Mouse (Mus musculus) c-Kit-positive CD71-positive TER-119-negative erythroid progenitor cells, embryonic 14.5 days (primary cell): ENCODE measurements around the gene Ascc1.

Source experiments
- DNase-seq: peaks from one replicate; pipeline ENCODE4 v3.0.0-alpha.2; 2013; ENCODE audit warnings: low read depth

Gene Ascc1

DNA sequence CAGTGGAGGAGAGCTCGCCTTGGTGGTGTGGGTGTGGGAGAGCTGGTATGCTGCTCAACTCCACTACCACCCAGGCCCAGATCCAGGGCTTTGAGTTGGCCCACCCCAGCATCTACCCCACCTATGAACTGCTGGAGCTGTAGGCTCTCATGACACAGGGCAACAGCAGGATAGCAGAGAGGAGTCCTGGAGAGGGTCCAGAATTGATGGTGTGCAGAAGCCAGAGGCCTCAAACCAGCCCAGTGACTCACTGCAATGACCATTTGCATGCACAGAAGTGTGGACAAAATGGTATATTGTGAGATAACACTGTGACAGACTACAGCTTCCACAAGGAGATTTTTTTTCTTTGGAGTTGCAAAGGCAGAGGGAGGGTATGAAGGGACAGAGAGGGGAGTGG lies 21.1 kb downstream of the Ascc1 start:
- DNase-seq: no peak

DNA sequence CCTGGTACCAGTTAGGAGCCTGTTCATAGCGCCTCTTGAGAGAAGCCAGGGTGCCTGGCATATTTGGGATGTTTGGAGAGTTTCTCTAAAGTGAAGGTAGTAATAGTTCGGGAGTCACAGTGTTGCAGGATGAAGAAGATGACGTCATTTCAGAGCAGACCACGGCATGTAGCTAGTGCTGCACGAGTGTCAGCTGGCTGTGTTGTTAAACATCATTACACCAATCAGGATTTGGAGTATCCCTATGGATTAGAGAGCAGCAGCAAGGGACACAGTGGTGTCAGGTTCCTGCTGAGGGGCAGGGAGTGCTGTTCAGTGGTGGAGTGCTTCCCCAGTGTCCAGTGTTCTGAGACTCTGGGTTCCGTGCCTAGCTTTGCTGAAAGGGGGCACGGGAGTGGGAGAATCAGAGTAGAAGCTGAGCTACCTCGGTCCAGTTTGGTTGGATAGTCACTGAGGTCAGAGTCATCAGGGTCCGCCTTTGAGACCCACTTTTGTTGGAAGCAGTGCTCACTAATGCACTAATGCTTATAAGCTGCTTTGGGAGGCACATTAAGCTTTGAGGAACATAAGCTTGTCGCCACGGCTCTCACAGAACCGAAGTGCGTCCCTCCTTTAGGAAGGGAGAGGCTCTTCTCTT lies 24.3 kb downstream of the Ascc1 start:
- no peak for DNase-seq

DNA sequence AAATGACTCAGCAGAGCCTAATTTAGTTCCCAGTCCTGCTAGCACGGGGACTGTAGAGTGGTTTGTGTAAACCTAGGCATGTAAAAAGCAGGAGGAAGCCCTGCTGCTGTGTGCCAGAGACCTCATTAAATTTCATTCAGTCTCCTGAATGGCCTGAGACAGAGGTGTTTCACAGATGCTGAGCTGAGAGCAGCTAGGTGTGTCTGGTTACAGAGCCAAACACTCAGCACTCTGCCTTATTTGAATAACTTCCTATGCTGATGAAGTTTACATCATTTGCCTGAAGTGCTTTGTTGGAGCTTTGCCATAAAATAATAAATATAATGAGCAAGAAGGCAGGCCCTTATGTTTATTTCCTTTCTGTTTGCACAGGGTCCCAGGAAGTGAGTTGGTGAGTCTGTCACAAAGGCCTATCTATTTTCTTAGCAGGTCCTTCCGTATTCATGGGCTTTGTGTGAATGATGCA lies 25.0 kb downstream of the Ascc1 start:
- DNase-seq: no peak

DNA sequence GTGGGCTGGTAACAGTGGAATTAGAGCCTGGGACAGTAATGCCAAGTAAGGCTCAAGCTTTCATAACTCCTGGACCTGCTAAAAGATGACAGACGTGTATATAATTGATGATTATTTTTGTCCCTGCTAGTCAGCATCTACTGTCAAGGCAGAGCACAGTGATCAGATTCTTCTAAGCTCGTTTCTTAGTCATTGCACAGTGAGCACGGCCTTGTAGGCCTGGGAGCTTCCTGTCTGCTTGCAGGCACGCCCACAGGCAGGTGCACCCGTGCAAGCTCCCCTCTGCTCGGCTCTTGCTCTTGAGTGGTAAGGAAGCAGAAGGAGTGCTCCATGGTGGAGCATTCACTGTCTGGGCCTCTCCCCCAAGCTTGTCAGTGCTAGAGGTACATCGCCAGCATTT lies 25.6 kb downstream of the Ascc1 start:
- DNase-seq: no peak

DNA sequence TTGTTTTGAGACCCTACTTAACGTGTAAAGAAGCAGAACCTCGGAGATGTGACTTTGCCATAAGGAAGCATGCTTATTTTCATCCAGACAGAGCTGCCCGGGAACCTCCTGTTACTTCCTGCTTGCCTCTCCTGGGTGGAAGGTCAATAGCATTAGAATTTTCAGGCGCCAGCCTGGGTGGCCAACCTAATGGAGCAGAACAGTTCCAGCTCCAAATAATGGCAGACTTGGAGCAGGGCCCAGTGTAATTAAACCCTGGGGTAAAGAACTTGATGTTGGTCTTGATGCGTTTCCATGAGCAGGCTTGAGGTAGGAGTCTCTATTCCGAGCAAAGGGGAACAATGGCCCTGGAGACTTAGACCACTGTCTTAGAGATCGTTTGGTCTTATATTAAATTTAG lies 26.4 kb downstream of the Ascc1 start:
- no peak for DNase-seq

DNA sequence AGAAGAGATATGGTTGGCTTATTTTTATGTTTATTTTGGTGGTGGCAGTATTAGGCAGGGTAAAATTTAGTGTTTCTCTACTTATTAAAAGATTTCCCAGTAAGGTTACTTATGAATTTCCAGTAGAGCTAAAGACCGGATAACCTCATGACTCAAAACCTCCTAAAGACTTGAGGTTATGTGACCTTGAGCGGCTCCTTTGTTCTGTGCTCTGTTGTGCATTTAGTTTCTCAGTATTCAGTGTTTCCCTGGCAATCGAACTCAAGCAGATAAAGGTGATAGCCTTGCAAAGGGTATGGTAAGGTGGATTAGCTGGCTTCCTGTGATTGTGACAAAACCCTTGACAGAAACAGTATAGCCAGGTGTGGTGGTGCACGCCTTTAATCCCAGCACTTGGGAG lies 26.8 kb downstream of the Ascc1 start:
- DNase-seq: no peak

DNA sequence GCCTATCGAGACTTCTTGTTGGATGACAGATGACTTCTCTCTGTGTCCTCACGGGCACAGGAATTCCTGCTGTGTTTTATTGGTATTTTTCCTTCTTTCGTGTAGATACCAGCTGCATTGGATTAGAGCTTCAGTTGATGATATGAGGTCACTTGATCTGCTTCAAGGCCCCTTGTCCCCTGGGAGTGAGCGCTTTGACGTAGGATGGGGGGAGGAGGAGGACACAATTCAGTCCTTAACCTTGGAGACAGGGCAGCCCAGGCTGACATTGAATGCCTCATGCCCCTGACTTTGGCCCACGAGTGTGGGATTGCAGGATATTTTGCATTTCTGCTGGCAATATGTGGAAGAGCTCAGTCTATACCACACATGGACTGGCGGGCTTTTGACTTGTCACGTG lies 29.0 kb downstream of the Ascc1 start:
- DNase-seq: no peak

DNA sequence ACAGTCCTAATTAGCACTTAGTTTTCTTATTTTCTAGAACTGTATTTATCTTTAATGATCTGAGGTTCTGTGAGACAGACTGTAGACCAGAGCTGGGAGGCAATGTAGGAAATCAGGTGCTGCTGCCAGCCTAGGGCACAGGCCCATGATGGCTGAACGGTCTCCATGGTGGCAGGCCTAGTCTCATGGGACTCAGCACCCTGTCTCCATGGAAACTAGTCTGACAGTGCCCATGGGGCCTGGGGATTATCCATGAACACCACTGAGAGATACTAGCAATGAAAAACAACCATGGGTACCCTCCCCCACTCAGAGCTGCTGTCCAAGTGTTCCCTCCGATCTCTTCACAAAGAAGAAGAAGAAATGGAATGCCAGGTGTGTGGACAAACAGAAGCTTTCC lies 29.4 kb downstream of the Ascc1 start:
- no peak for DNase-seq

DNA sequence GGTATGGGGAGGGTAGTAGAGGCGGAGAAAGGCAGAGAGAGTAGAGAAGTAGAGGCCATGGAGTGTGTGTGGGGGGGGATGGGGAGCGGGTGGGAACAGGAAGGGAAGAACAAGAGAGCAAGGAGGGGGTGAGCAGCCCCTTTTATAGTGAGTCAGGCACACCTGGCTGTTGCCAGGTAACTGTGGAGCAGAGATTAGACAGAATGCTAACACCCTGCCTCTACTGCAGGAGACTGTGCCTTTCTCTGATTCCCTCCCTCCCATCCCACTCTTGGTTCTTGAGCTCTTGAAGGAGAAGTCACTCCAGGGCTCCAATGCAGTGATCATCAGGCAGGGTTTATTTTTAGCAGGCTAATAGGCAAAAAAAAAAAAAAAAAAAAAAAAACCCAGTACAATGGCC lies 30.0 kb downstream of the Ascc1 start:
- DNase-seq: no peak

DNA sequence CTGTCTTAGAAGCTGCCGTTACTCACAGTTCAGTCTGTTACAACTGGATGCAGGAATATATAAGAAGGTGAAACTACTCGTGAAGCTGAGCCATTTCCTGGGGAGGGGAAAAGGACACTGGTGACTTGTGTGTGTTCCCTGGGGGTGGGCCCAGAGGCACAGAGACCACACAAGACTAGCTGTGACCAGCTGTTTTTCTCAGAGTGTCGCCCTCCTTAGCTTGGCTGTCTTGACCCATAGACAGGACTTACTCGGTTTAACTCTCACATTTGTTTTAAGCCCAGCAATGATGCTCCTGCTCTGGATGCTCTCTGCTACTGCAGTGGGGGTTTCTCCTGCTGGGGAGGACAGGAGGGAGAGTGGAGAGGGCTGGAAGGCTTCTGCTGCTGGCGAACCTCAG lies 30.5 kb downstream of the Ascc1 start:
- no peak for DNase-seq

DNA sequence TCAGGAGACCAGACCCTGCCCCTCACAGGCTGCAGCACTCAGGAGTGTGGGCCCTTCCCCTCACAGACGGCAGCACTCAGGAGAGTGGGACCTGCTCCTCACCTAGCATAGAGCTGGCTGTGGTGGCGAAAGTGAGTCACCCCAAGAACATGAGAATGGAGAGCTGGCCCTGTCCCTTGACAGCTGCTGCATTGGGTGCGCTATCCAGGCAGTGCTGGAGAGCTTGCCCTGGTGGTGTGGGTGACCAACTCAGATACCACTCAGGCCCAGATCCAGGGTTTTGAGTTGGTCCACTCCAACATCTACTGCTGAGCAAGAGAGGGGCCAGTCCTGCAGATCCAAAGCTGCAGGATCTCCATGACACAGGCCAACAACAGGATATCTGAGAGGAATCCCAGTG lies 32.0 kb downstream of the Ascc1 start:
- no peak for DNase-seq

DNA sequence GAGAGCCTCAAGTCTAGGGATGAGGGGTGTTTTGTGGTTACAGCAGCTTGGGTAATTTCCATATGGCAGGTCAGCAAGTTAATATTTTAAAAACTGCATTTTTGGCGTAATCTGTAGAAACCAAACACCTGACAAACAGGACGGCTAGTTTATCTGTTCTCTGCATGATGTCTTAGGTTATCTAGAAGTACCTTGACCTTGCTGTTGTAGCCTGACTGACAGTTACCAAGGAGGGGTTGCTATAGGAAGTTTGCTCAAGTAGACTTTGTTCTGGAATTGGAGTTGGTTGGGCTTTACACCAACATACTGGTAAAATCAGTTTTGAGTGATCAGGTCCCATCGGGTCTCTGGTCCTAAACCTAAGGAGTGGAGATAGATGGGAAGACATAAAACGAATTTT lies 33.1 kb downstream of the Ascc1 start:
- DNase-seq: peak; percentile 23

DNA sequence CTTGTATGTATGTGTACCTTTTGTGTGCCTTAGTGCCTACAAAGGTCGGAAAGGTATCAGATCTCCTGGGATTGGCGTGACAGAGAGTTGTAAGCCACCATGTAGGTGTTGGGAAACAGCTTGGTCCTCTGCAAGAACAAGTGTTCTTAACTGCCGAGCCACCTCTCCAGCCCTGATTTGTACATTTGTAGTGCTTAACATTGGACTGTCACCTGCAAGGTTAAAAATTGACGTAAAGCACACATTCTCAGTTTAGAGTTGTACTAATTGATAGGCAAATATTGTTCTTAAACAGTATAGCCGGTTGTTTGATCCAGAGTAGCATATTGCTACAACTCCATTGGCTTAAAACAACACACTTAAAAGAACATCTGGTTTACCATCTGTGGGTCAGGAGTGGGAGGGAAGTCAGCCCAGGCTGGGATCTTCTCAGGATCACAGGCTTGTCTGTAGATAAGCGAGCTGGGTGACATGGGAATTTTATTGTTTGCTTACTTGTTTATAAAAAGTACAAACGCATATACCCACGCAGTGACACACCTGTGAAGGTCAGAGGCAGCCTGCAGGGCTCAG lies 39.8 kb downstream of the Ascc1 start:
- DNase-seq: no peak

DNA sequence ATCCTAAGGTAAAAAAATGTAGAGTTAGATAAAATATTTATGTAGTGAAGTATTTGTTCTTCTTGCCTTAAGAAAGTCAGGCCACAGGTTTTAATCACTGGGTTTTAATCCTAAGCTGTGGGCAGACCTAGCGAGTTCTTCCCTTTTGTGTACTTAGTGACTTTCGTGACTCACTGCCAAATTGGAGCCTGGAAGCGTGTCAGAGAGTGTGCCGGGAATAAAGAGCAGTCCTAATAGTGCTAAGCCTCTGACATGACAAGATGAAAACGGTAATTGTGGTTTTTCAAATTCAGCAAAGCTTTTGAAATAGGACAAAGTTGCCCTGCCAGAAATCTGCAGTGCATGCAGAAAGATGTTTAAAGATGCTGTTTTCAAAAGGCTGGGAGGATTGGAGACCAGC lies 44.1 kb downstream of the Ascc1 start:
- DNase-seq: no peak

DNA sequence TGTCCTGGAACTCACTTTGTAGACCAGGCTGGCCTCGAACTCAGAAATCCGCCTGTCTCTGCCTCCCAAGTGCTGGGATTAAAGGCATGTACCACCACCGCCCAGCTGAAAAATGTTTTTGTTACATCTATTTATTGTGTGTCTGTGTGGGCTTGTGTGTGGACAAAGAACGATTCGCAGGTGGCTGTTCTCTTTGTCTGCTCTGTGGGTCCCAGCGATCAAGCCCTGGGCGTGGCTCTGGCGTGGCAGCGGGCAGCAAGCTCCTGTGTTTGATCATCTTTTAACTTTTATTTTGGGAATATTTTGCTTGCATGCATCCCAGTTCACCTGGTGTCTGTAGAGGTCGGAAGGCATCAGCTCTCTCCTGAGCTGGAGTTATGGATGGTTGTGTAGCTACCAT lies 48.0 kb downstream of the Ascc1 start:
- DNase-seq: no peak

DNA sequence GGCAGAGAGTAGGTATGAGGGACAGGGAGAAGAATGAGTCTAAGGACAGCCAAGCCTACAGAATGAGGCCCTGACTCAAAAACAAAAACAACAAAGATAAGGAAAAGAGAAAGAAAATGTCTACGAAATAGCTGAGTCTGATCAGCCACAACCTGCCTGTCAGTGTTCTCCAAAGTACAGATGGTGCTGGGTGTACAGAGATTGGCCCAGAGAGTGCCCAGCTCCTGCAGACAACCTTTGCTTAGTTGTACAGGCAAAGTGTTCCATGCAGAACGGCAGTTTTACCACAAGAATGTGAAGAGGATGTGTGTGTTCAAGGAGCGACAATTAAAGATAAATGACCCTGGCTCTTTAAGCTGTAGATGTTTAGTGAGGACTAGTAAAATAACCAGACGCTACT lies 50.5 kb downstream of the Ascc1 start:
- DNase-seq: no peak

DNA sequence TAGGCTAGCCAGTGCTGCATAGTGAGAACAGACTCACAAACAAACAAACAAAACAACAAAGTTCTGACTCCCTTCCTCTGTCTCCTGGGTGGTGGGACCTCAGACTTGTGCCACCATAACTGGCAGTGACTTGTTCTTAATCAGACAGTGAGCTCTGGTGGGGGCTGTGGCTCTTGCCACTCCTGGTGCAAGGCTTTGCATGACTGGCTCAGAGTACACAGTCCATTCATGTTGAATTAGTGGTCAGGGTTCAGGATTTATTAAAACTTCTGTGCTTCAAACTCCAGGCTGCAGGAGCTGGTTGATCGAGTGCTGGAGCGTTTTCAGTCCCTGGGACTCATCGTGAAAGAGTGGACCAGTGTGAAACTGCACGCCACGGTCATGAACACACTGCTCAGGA lies 59.6 kb downstream of the Ascc1 start:
- DNase-seq: no peak

DNA sequence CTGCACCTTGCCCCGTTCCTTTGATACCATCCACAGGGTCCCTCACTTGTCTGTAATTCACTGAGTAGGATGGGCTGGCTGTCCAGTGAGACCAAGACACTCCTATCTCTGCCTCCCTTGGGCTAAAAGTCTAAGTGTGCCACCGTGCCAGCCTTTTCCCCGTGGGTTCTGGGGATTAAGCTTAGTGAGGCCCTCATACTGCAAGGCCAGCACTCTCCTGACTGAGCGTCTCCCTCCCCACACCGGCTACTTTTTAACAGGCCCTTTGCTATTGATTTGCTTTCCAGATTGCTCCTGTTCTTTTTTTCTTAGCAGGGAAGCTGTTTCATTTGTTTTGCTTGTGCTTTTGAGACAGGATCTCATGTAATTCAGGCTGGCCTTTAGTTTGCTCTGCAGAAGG lies 60.3 kb downstream of the Ascc1 start:
- no peak for DNase-seq

DNA sequence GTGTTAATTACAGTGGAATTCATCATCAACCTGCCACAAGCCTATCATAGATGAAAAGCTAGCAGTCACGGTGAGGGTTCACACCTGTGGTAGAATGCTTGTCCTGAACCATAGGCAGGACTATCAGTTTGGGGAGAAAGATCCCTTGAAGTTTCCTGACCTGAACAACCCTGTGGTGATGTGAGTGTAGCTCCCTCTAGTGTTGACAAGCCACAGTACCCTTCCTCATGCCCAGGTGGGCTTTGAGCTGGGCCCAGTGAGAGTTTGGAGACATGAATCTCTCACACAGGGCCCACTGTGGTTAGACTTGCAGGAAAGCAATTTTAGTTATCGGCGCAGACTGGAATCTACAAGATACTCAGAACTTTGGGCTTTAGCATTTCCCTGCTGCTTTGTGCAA lies 63.9 kb downstream of the Ascc1 start:
- DNase-seq: no peak

DNA sequence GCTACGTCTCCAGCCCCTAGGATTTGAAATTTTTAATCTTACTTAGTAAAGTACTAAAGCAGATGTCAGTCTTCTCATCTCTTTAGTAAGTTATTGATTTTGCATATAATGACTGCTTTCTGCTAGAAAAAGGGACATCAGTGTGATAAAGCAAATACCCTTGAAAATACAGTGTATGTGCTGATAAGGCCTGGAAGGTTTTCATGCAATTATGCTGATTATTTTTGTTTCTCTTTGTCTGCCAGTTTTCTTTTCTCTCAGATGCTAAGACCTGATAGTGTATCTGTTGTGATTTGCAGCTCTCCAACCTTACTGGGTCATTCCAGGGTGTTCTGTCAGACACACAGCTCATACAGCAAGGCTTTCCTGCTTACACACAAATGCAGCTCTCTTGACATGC lies 72.6 kb downstream of the Ascc1 start:
- no peak for DNase-seq

DNA sequence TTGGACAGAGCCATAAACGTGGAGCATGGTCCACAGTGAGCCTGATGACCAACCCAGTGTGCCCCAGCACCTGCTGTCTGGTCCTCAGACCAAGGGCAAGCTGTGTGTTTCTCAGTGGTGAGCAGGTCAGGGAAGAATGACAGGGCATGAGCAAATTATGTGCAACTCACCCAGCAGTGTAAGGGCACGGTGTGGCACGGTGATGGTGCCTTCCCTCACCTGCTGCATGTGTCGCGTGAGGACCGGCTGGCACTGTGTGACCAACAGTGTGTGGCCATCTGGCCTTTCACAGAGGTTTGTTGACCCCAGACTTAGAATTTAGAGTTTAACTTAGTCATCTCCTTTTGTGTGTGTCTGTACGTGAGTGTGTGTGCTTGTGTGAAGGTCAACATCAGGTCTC lies 74.6 kb downstream of the Ascc1 start:
- DNase-seq: no peak

DNA sequence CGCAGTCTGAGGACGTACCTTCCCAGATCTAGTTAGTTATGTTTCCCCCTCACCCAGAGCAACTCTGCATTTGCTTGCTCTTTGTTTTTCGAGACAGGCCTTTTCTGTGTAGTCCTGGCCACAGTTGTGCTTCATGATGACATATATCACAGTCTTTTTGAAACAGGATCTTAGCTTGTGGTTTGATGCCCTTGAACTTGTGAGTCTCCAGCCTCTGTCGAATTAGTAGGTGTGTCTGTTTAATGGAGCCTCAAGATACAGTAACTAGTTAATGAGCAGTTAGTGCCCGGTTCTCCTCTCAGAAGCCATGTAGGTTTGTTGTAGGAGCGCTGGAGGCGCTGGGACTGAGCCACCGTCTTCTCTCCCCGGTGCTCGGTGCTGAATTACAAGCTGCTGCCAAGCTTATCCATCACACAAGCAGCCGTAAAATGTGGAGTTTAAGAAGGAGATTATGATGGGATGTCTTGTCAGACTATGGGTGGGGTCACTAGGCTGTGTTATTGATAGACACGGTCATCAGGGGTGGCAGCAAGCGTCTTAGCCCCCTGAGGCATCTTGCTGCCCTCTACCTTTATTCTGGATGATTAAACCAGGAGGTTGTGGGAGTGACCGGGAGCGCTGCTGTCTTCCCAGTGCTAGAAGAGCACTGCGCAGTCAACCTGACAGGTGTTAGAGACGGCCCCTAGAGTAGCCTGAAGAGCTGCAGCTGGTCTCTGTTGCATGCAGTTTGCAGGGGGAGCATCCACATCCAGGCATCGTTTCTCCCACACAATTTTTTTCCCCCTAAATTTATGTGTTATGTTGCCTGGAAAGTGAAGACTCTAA lies 75.3 kb downstream of the Ascc1 start:
- DNase-seq: peak; percentile 55

DNA sequence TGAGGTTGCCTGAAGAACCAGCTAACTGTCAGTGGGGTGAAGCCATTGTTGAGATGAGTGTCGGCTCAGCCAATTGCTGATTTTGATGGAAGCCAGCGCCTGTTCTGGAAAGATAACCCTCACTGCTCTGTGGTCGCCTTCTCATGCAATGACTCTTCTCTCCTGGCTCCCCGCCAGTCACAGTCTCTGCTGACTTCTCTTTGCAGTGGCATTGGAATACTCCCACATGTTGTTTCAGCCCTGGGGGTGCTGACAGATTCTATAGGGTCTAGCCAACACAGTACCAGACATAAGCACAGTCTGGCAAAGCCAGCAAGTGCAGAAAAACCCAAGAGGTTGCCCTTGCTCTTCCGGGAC lies 75.9 kb downstream of the Ascc1 start:
- DNase-seq: peak; percentile 90

DNA sequence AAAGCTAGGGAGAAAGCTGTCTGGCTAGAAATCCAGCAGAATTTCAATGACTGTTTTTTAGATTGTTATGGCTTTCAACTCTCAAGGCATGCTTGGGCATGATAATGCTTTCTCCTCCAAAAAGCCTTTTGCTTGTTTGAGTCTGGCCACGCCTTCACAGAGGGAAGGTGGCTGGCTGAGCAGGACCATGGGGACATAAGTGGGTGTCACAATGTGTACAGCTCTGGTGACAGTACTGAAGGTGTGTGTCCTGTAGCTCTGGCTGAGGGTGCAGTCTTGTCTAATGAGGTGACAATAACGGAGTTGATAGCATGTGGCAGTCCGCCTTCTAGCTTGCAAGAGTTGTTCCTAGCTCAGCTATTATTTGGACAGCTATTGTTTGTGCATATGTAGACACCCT lies 77.6 kb downstream of the Ascc1 start:
- DNase-seq: peak; percentile 55
